Mouse (Mus musculus): ENCODE measurements around the gene Wdr91.

The Wdr91 gene

GRCm38 (mm10) chr6:34919146-34919545 is 8.5 kb upstream of the Wdr91 start:
- in situ Hi-C loops (cut with MboI; ENCODE audit: low sequenced_read_pairs) = no loop called here

- in situ Hi-C loops (cut with MboI; ENCODE audit: low sequenced_read_pairs) = no loop called here
Observed at GRCm38 (mm10) chr6:34914462-34914861, 3.8 kb upstream of the Wdr91 start.

- in situ Hi-C loops (cut with MboI; ENCODE audit: low sequenced_read_pairs) = no loop called here
Observed at GRCm38 (mm10) chr6:34913341-34914040, 2.8 kb upstream of the Wdr91 start.

GRCm38 (mm10) chr6:34909631-34910345 is 888 bp downstream of the Wdr91 start:
- in situ Hi-C loops (cut with MboI; ENCODE audit: low sequenced_read_pairs) = no loop called here

GRCm38 (mm10) chr6:34907696-34908260 is 2.9 kb downstream of the Wdr91 start:
- in situ Hi-C loops (cut with MboI; ENCODE audit: low sequenced_read_pairs) = no loop called here

- in situ Hi-C loops (cut with MboI; ENCODE audit: low sequenced_read_pairs) = no loop called here
Observed at GRCm38 (mm10) chr6:34907121-34907614, 3.5 kb downstream of the Wdr91 start.

- in situ Hi-C loops (cut with MboI; ENCODE audit: low sequenced_read_pairs) = no loop called here
Observed at GRCm38 (mm10) chr6:34906661-34907060, 4.0 kb downstream of the Wdr91 start.

GRCm38 (mm10) chr6:34906125-34906524 is 4.6 kb downstream of the Wdr91 start:
- in situ Hi-C loops (cut with MboI; ENCODE audit: low sequenced_read_pairs) = no loop called here

- in situ Hi-C loops (cut with MboI; ENCODE audit: low sequenced_read_pairs) = no loop called here
Observed at GRCm38 (mm10) chr6:34904361-34904760, 6.3 kb downstream of the Wdr91 start.

GRCm38 (mm10) chr6:34903851-34904250 is 6.8 kb downstream of the Wdr91 start:
- in situ Hi-C loops (cut with MboI; ENCODE audit: low sequenced_read_pairs) = no loop called here

- in situ Hi-C loops (cut with MboI; ENCODE audit: low sequenced_read_pairs) = no loop called here
Observed at GRCm38 (mm10) chr6:34903441-34903840, 7.2 kb downstream of the Wdr91 start.

- in situ Hi-C loops (cut with MboI; ENCODE audit: low sequenced_read_pairs) = no loop called here
Observed at GRCm38 (mm10) chr6:34902578-34902977, 8.1 kb downstream of the Wdr91 start.

GRCm38 (mm10) chr6:34901911-34902444 is 8.7 kb downstream of the Wdr91 start:
- in situ Hi-C loops (cut with MboI; ENCODE audit: low sequenced_read_pairs) = no loop called here

GRCm38 (mm10) chr6:34900990-34901389 is 9.7 kb downstream of the Wdr91 start:
- in situ Hi-C loops (cut with MboI; ENCODE audit: low sequenced_read_pairs) = no loop called here

GRCm38 (mm10) chr6:34899127-34899526 is 11.5 kb downstream of the Wdr91 start:
- in situ Hi-C loops (cut with MboI; ENCODE audit: low sequenced_read_pairs) = no loop called here

GRCm38 (mm10) chr6:34896168-34896780 is 14.4 kb downstream of the Wdr91 start:
- in situ Hi-C loops (cut with MboI; ENCODE audit: low sequenced_read_pairs) = no loop called here

GRCm38 (mm10) chr6:34895569-34895968 is 15.1 kb downstream of the Wdr91 start:
- in situ Hi-C loops (cut with MboI; ENCODE audit: low sequenced_read_pairs) = no loop called here

GRCm38 (mm10) chr6:34889185-34889584 is 21.5 kb downstream of the Wdr91 start:
- in situ Hi-C loops (cut with MboI; ENCODE audit: low sequenced_read_pairs) = no loop called here

GRCm38 (mm10) chr6:34887131-34887850 is 23.4 kb downstream of the Wdr91 start:
- in situ Hi-C loops (cut with MboI; ENCODE audit: low sequenced_read_pairs) = no loop called here

GRCm38 (mm10) chr6:34884724-34885123 is 26.0 kb downstream of the Wdr91 start:
- in situ Hi-C loops (cut with MboI; ENCODE audit: low sequenced_read_pairs) = no loop called here
